Mouse (Mus musculus) hindbrain, embryonic 11.5 days (tissue): ENCODE data around the gene Rnf31. TPM values are rescaled to one million over a fixed set of nuclear protein-coding genes. Genes with fewer than 3 reads are reported as not detected.

Source experiments
- ATAC-seq: fragments of 200-750 bp; cut with Nextera tagmentation; 2 replicates; pipeline ENCODE4 v1.8.0; 2017; ENCODE audit warnings: mild to moderate bottlenecking, moderate TSS enrichment, moderate library complexity; ENCODE audit not compliant: low FRiP score
- DNase-seq: peaks from one replicate; pipeline ENCODE4 v3.0.0-alpha.2; 2015; ENCODE audit warnings: low spot score
- H3K27ac ChIP-seq: fragments of 300-500 bp; sonication (generic); 2 replicates; pipeline ENCODE4 v1.5.1; 2014; ENCODE audit warnings: mild to moderate bottlenecking, low read depth, low read length
- H3K27me3 ChIP-seq: fragments of 300-500 bp; sonication (generic); 2 replicates; pipeline ENCODE4 v1.6.1; 2014; ENCODE audit warnings: mild to moderate bottlenecking, low read length, moderate library complexity, mixed read lengths; ENCODE audit not compliant: control insufficient read depth, insufficient read depth
- H3K36me3 ChIP-seq: fragments of 300-500 bp; sonication (generic); 2 replicates; pipeline ENCODE4 v1.6.1; 2014; ENCODE audit warnings: mild to moderate bottlenecking, low read length, moderate library complexity, mixed read lengths; ENCODE audit not compliant: control insufficient read depth, insufficient read depth
- H3K4me1 ChIP-seq: fragments of 300-500 bp; sonication (generic); replicated peaks from 2 replicates; pipeline ENCODE4 v1.6.1; 2014; ENCODE audit warnings: low read length, mixed read lengths; ENCODE audit not compliant: control insufficient read depth, insufficient read depth
- H3K4me2 ChIP-seq: fragments of 300-500 bp; sonication (generic); replicated peaks from 2 replicates; pipeline ENCODE4 v1.6.1; 2014; ENCODE audit warnings: mild to moderate bottlenecking, low read depth, low read length
- H3K4me3 ChIP-seq: fragments of 300-500 bp; sonication (generic); 2 replicates; pipeline ENCODE4 v1.5.1; 2014; ENCODE audit warnings: low read depth, low read length
- H3K9ac ChIP-seq: fragments of 300-500 bp; sonication (generic); 2 replicates; pipeline ENCODE4 v1.6.1; 2014; ENCODE audit warnings: low read depth, low read length
- H3K9me3 ChIP-seq: fragments of 300-500 bp; sonication (generic); 2 replicates; pipeline ENCODE4 v1.6.1; 2016; ENCODE audit warnings: low read length; ENCODE audit not compliant: control insufficient read depth
- WGBS: fragments of 180-500 bp; shearing (Covaris S2); extraction: QIAGEN DNeasy Blood & Tissue Kit; methylation state at CpG from one replicate; pipeline ENCODE4 v1.1.7; 2014; 5-methylcytosine and 5-hydroxymethylcytosine counted together
- polyA plus RNA-seq: library from polyadenylated mRNA; unstranded; fragments of >200 nt; fragmentation: Nextera tagmentation; extraction: Ambion mirVana; gene quantifications from 2 replicates; pipeline ENCODE4 v1.2.1, GENCODE M21; 2014

Gene Rnf31
- polyA plus RNA-seq, 1 experiment from 2014 or later: 12.1 TPM

DNA sequence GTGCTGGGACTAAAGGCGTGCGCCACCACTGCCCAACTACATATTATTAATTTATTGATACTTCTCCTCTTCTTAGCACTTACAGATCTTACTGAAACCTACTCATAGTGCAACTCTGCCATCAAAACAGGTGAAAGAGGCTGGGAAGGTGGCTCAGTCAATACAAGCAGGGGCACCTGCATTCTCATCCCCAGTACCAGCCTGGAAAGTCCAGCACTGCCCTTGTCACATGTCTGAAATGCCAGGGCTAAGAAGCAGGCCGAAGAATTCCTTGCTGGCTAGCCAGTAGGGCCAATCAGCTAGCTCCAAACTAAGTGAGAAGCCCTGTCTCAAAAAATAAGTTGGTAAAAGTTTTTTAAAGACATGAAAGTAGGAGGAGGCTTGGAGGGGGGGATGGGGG, 33.9 kb upstream of the Rnf31 start:
- Histone ChIP-seq H3K4me3 (no peak overlapping the region), H3K27ac (no peak overlapping the region), H3K4me2 (no peak overlapping the region), H3K36me3 (no peaks in the 10 kb centered on the region), H3K9ac (no peak overlapping the region), H3K9me3 (no peaks in the 10 kb centered on the region), H3K4me1 (0 out of 2 replicates have a peak, but pooled peaks cover 4% of the 10 kb centered on the region), H3K27me3 (no peaks in the 10 kb centered on the region)
- ATAC-seq (no peak), DNase-seq (no peak)
- 86% methylated on average over 3 of the region's 3 CpGs for WGBS

- WGBS: 58% methylated on average over 6 of the region's 6 CpGs
- Histone ChIP-seq H3K9me3 (no peaks in the 10 kb centered on the region), H3K27ac (no peak overlapping the region), H3K36me3 (no peaks in the 10 kb centered on the region), H3K9ac (no peak overlapping the region), H3K27me3 (no peaks in the 10 kb centered on the region), H3K4me2 (0 out of 2 replicates have a peak overlapping the region, but pooled peaks have one; percentile 19), H3K4me1 (0 out of 2 replicates have a peak, but pooled peaks cover 4% of the 10 kb centered on the region), H3K4me3 (peak overlapping the region; percentile 43)
- DNase-seq: no peak
- ATAC-seq: no peak
These were observed 32.6 kb upstream of the Rnf31 start for GRCm38 (mm10) chr14:55558740-55559448.

GRCm38 (mm10) chr14:55559799-55560201, 31.7 kb upstream of the Rnf31 start, which contains the start of gene Dcaf11:
Gene Dcaf11, plus strand, starts transcription at chr14:55560006.
- Histone ChIP-seq H3K4me3 (peak within 1 kb of the TSS; percentile 43), H3K9me3 (no peaks in the 10 kb centered on the region), H3K27me3 (no peaks in the 10 kb centered on the region), H3K36me3 (no peaks in the 10 kb centered on the region), H3K4me2 (peak within 1 kb of the TSS; percentile 75), H3K9ac (peak within 1 kb of the TSS; percentile 76), H3K27ac (peak within 1 kb of the TSS; percentile 91), H3K4me1 (0 out of 2 replicates have a peak, but pooled peaks cover 4% of the 10 kb centered on the region)
- ATAC-seq: peak; percentile 85
- WGBS: under 1% methylated on average over 27 of the region's 27 CpGs
- peak; percentile 94 for DNase-seq

GRCm38 (mm10) chr14:55560202-55561073, 31.1 kb upstream of the Rnf31 start, which contains the start of gene A730061H03Rik:
Gene A730061H03Rik, minus strand, starts transcription at chr14:55560406.
- Histone ChIP-seq H3K4me1 (0 out of 2 replicates have a peak, but pooled peaks cover 4% of the 10 kb centered on the region), H3K36me3 (no peaks in the 10 kb centered on the region), H3K4me3 (peak within 1 kb of the TSS; percentile 43), H3K9ac (peak within 1 kb of the TSS; percentile 76), H3K4me2 (peak within 1 kb of the TSS; percentile 75), H3K27me3 (no peaks in the 10 kb centered on the region), H3K27ac (peak within 1 kb of the TSS; percentile 91), H3K9me3 (no peaks in the 10 kb centered on the region)
- WGBS: under 1% methylated on average over 51 of the region's 51 CpGs
- ATAC-seq: peak; percentile 98
- peak; percentile 98 for DNase-seq

GRCm38 (mm10) chr14:55561860-55562259, 29.6 kb upstream of the Rnf31 start:
- Histone ChIP-seq H3K36me3 (peaks cover 3% of the 10 kb centered on the region; the same call in 1 of the 2 replicates), H3K27me3 (no peaks in the 10 kb centered on the region), H3K4me2 (no peak overlapping the region), H3K4me3 (no peak overlapping the region), H3K9ac (no peak overlapping the region), H3K4me1 (0 out of 2 replicates have a peak, but pooled peaks cover 4% of the 10 kb centered on the region), H3K27ac (no peak overlapping the region), H3K9me3 (no peaks in the 10 kb centered on the region)
- no peak for ATAC-seq
- no peak for DNase-seq
- 88% methylated on average over 10 of the region's 10 CpGs for WGBS

DNA sequence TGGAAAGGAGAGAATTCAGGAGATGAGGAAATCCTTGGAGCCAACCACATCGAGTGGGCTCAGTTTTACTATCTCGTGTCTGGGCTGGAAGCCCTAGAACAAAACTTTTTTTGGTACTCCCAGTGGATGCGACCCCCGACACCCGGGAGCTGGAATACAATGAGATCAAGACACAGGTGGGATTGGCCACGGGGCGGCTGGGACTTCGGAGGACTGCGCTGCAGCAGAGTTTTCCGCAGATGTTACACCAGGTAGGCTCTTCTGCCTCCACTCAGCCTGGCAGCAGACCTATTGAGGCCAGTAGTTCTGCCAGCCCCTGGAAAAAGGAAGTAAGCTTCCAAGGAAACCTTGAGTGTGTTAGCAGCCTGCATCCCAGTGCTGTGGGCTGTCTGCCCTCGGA, 28.3 kb upstream of the Rnf31 start:
- Histone ChIP-seq H3K36me3 (peaks cover 3% of the 10 kb centered on the region; the same call in 1 of the 2 replicates), H3K9me3 (no peaks in the 10 kb centered on the region), H3K4me1 (0 out of 2 replicates have a peak, but pooled peaks cover 4% of the 10 kb centered on the region), H3K27ac (no peak overlapping the region), H3K4me2 (no peak overlapping the region), H3K4me3 (no peak overlapping the region), H3K27me3 (no peaks in the 10 kb centered on the region), H3K9ac (no peak overlapping the region)
- no peak for ATAC-seq
- WGBS: 92% methylated on average over 11 of the region's 11 CpGs
- DNase-seq: no peak

DNA sequence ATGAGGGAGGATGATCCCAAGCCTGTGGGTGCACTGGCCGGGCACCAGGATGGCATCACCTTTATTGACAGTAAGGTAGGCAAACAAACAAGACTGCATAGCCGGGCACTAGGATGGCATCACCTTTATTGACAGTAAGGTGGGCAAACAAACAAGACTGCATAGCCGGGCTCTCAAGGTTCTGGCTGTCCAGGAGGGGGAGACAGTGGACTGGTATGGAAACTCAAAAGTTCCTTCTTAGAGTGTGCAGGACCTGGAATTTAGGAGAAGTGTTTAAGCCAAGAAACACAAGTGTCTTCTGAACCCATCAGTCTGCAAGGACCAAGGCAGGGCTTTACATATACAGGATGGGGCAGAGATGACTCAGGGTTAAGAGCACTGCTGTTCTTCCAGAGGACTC, 25.8 kb upstream of the Rnf31 start:
- H3K27me3 ChIP-seq: no peaks in the 10 kb centered on the region
- ATAC-seq: no peak
- no peaks in the 10 kb centered on the region for H3K9me3 ChIP-seq
- WGBS: 81% methylated on average over 3 of the region's 3 CpGs
- H3K4me3 ChIP-seq: no peak overlapping the region
- H3K4me2 ChIP-seq: no peak overlapping the region
- H3K36me3 ChIP-seq: peaks cover 3% of the 10 kb centered on the region; the same call in 1 of the 2 replicates
- H3K4me1 ChIP-seq: 0 out of 2 replicates have a peak, but pooled peaks cover 4% of the 10 kb centered on the region
- H3K9ac ChIP-seq: no peak overlapping the region
- DNase-seq: no peak
- no peak overlapping the region for H3K27ac ChIP-seq

- no peaks in the 10 kb centered on the region for H3K4me1 ChIP-seq
- H3K27me3 ChIP-seq: no peaks in the 10 kb centered on the region
- H3K9me3 ChIP-seq: no peaks in the 10 kb centered on the region
- H3K9ac ChIP-seq: no peak overlapping the region
- H3K4me3 ChIP-seq: no peak overlapping the region
- WGBS: 87% methylated on average over 3 of the region's 3 CpGs
- no peak for DNase-seq
- no peak overlapping the region for H3K4me2 ChIP-seq
- peaks cover 3% of the 10 kb centered on the region; the same call in 1 of the 2 replicates for H3K36me3 ChIP-seq
- no peak overlapping the region for H3K27ac ChIP-seq
- no peak for ATAC-seq
These were observed 24.0 kb upstream of the Rnf31 start for GRCm38 (mm10) chr14:55567496-55567895.
